ENCODE assay signal across 13 mouse cellular contexts in genomic region chr7:80172069-80172956, GRCm38 (mm10). TPM values are rescaled to one million over a fixed set of nuclear protein-coding genes. Genes with fewer than 3 reads are reported as not detected.
DNase-seq lines count a peak whose midpoint lies in the region; ATAC-seq and TF ChIP-seq lines count a peak whose summit lies in the region.
"Had no signal": no experiment of that assay in that cellular context is flagged by ENCODE, and none has a peak within 500 bp of the region (broad histone marks: within the 10 kb centered on the region; RNA-seq: fewer than 3 reads in every experiment).

No protein-coding gene starts in this region.

- H3K4me3 ChIP-seq in kidney, embryonic 15.5 days (replicated peaks): no peak overlapping the region
- no peak overlapping the region for H3K4me3 ChIP-seq in testis, adult 2 months (ENCODE audit: control insufficient read depth, low read depth, low read length)
- H3K4me3 ChIP-seq: liver, embryonic 15.5 days had no signal

- no peak for TF ChIP-seq POLR2A in testis, adult 2 months (IDR thresholded peaks at IDR 0.05; ENCODE audit: control insufficient read depth, low read depth, low read length)

- ATAC-seq in kidney, embryonic 15.5 days (replicated peaks; ENCODE audit: low FRiP score): no peak

- no peak for TF ChIP-seq CTCF in testis, adult 2 months (IDR thresholded peaks at IDR 0.05; ENCODE audit: control insufficient read depth, insufficient read depth, insufficient replicate concordance, low read depth, low read length)

- no peaks in the 10 kb centered on the region for H3K9me3 ChIP-seq in kidney, embryonic 15.5 days (replicated peaks)
- H3K9me3 ChIP-seq: liver, embryonic 15.5 days had no signal

- 58% methylated on average over 8 of the region's 8 CpGs for WGBS in kidney, embryonic 15.5 days

- H3K4me1 ChIP-seq in kidney, embryonic 15.5 days: peaks cover 20% of the 10 kb centered on the region
- no peaks in the 10 kb centered on the region; the same call in 1 of the 2 replicates for H3K4me1 ChIP-seq in testis, adult 2 months (ENCODE audit: control insufficient read depth, insufficient read depth, low read length)

- H3K36me3 ChIP-seq in kidney, embryonic 15.5 days: no peaks in the 10 kb centered on the region
- no peaks in the 10 kb centered on the region for H3K36me3 ChIP-seq in testis, adult 2 months (ENCODE audit: control insufficient read depth, insufficient read depth, low read length)
- H3K36me3 ChIP-seq: liver, embryonic 15.5 days had no signal

- DNase-seq in heart, adult 11 months: peak; percentile 88
- no peak for DNase-seq in heart, adult 9 months (ENCODE audit: low spot score in 2 of 2)
- DNase-seq in kidney, postnatal 4 days: no peak
- no peak for DNase-seq in testis, postnatal 10 days (ENCODE audit: low spot score)
- no peak for DNase-seq in cerebellum, adult 8-10 months
- no peak for DNase-seq in layer of hippocampus, postnatal 36 days
- DNase-seq: adrenal gland, adult 8-10 months; cerebellum, adult 9-11 months; thymus, postnatal 4 days had no signal

- H3K4me2 ChIP-seq in kidney, embryonic 15.5 days: no peak overlapping the region
- H3K4me2 ChIP-seq: hindbrain, embryonic 14.5 days; liver, embryonic 15.5 days had no signal

- no peaks in the 10 kb centered on the region for H3K27me3 ChIP-seq in kidney, embryonic 15.5 days
- H3K27me3 ChIP-seq in testis, adult 2 months (ENCODE audit: control insufficient read depth, insufficient read depth, low read length): no peaks in the 10 kb centered on the region
- H3K27me3 ChIP-seq: liver, embryonic 15.5 days had no signal

- H3K9ac ChIP-seq in kidney, embryonic 15.5 days: no peak overlapping the region
- H3K9ac ChIP-seq: hindbrain, embryonic 14.5 days; liver, embryonic 15.5 days had no signal

- H3K27ac ChIP-seq in kidney, embryonic 15.5 days: 0 out of 2 replicates have a peak overlapping the region, but pooled peaks have one; percentile 14
- peak overlapping the region; percentile 37; the same call in 1 of the 2 replicates for H3K27ac ChIP-seq in testis, adult 2 months (ENCODE audit: control insufficient read depth, insufficient read depth, low read depth, low read length)
- H3K27ac ChIP-seq: liver, embryonic 15.5 days had no signal

RNA-seq across cellular contexts. Expression of gene Sema4b, which starts 14.3 kb away (rescaled TPM):
- 17.1 and 21.9 TPM in 2 replicates for polyA plus RNA-seq in kidney, embryonic 15.5 days (2015; fragmentation: Nextera tagmentation; extraction: Ambion mirVana)
- polyA plus RNA-seq in testis, adult 2 months (2012; rRNA removed): 5.2 and 5.6 TPM in 2 replicates
- 10 to 100 TPM; 21.6 to 24.1 TPM for total RNA-seq in layer of hippocampus, postnatal 36 days (2021)

RNA-seq across cellular contexts. Expression of gene Idh2, which starts 57.1 kb away (rescaled TPM):
- polyA plus RNA-seq in kidney, embryonic 15.5 days (2015; fragmentation: Nextera tagmentation; extraction: Ambion mirVana): 633 and 674 TPM in 2 replicates
- polyA plus RNA-seq in testis, adult 2 months (2012; rRNA removed): 9.6 and 11.2 TPM in 2 replicates
- 10 to 100 TPM; 57.6 to 61.5 TPM for total RNA-seq in layer of hippocampus, postnatal 36 days (2021)

Comparison
In these comparisons a context has a peak if more than half of its experiments do, and no peak if none do; other contexts are left out.
1. RNA of gene Idh2, which starts 57.1 kb away (polyA plus RNA-seq): 633 to 674 TPM in kidney, embryonic 15.5 days; 9.6 to 11.2 TPM in testis, adult 2 months; every median in the first group is over 10 times any median in the second.